Mouse (Mus musculus) induced T-regulatory cell, adult 2 months (primary cell): Measurements from ENCODE around the gene Paqr4.
"Not testable (repeated sequence)": the region's sequence is repeated elsewhere in the genome, so short reads cannot be mapped to it uniquely, and the experiment has no call there.

Experiments used
- DNase-seq: peaks from one replicate; pipeline ENCODE4 v3.0.0-alpha.2; 2012; ENCODE audit warnings: low read depth

The Paqr4 gene

GRCm38 (mm10) chr17:23740598-23741021, at the start of gene Paqr4:
Paqr4 (minus strand) TSS chr17:23740867.
- DNase-seq = no peak

DNA sequence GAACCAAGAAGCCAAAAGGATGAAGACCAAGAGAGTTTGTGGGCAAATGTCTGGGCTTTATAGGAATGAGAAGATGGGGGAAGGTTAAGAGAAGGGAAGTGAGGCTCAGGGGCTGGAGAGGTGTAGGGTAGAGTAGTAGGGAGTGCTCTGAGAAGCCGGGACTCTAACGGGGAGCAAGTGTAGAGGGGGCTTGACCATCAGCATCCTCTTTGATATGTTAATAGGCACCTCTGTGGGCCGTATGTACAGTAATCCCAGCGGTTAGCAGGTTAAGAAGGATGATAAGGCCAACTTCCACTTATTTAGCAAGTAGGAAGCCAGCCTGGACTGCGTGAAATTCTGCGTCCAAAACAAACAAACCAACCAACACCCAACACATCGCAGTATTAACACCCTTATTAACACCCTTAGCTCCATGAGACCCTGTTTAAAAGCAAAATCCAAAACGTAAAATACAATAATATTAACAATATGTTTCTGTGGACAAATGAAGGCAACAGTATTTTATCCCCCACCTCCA, 49.1 kb upstream of the Paqr4 start:
- no peak for DNase-seq

DNA sequence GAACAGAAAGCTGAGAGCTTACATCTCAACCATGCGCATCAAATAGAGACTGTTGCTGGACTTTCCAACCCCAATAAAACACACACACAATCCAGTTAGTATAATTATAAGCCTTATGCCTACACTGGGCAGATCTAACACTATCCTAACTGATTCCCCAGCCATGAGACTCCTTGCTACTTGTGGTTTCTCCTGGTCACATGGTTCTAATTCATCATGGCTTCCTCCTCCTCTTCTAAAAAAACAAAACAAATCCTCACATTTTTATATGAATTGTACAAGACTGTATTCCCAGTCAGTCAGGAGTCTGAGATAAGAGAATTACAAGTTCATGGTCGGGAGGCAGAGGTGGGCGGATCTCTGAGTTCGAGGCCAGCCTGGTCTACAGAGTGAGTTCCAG, 48.3 kb upstream of the Paqr4 start:
- DNase-seq = no peak

DNA sequence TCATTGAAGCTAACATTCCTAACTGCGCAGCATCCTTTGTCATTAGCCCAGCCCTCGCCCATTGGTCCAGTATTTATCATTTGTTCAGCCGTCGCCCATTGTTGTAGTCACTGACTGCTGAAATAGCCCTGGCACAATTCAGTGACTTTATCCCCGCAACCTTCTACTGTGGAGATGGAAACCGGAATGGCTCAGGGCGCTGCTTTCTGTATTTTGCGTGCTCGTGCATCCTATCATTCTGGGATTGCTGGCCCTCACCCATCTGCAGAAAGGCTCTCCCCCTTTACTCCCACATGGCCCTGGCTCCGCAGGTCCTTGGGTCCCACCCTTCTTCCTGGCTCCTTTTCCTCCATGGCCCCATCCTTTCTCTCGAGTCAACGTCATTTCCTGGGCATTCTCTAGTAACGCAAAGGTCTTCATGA, 45.9 kb upstream of the Paqr4 start:
- no peak for DNase-seq

DNA sequence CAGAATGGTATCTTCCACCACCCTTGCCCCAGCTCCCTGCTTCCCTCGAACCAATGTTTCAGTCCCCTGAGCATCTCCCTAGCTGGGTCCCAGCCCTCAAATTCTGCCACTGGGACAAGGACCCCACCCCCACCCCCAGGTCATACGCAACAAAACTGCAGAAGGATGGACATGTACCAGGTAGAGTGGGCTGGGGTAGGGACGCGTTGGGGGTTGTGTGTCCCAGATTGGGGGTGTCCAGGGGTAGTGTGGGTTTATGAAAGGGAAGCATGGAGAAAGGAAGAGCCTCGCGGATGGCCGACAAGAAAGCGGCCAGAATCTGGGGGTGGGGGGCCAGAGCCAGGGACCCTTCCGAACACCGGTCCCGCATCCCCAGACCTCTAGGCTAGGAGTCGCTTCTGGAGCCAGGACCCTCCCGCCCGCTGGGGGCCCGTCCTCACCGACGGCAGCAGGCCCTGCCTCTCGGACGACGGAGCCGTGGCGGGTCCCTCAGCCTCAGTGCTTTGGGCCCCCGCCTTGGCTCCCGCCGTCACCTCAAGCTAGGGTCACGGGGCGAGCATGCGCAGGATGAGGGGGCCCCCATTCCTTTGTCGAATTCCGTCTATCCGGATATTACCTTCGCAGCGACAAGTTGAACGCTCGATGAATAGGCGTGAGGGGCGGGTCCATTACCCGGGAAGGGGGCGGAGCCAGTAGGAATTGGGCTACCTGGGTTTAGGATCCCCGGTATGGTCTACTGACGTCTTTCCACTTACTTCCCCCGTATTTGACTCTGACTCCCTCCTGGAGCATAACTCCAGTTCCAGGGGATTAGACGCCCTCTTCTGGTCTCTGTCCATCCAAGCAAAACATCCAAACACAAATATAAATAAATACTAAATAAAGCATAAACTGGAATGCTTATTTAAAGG, 45.1 kb upstream of the Paqr4 start, which contains the start of gene Flywch2:
Gene Flywch2, minus strand, starts transcription at position 521 of the 911 bp plus-strand sequence.
- peak; percentile 91 for DNase-seq

DNA sequence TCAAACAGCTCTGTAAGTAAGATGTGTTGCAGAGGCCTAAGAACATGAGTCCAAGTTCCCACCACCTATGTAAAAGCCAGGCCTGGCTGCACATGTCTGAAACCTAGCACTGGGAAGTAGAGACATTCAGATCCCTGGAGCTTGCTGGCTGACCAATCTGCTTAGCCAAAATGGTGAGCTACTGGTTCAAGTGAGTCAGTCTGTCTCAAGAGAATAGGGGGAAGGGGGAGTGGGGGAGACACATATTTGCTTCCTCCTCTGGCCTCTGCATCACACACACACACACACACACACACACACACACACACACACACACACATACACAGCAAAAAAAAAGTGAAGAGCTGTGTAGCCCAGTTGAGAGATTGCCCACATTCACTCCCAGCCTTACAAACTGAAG, 42.7 kb upstream of the Paqr4 start:
- DNase-seq = no peak

DNA sequence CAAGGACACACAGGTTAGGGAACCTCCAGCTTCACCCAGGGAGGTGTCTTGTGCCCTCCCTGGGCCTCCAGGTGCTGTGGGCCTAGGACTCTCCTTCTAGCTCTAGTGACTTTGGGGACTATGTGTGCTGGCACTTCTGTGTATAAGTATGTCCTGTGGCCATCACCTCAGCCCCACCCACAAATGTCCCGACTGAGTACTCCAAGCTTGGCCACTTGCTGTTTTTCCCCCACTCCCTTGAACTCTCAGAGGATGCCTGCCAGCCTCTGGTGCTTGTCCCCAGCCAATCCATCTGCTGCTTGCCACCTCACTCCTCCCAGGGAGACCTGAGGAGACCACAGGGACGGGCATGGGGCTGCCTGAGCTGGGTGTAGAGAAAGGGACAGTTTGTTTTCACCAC, 37.8 kb upstream of the Paqr4 start:
- no peak for DNase-seq

DNA sequence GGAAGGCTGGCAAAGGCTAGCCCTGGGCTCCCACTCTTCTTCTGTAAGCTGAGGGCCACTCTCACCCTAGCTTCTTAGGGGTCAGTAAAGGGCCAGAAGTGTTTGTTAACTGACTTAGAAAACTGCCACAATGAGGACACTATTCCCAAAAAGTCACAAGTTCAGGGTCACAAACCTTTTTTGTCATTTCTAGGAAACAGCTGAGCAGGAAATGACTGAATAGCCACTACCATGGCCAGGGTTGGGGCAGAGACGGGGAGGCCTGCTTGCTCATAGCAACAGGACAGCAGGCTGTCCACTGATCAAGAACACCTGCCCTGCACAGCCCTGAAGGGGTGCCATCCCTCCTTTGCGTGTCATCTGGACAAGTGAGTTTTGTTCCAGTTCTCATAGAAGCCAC, 36.5 kb upstream of the Paqr4 start:
- DNase-seq = no peak

GRCm38 (mm10) chr17:23776216-23776615, 35.5 kb upstream of the Paqr4 start:
- no peak for DNase-seq

DNA sequence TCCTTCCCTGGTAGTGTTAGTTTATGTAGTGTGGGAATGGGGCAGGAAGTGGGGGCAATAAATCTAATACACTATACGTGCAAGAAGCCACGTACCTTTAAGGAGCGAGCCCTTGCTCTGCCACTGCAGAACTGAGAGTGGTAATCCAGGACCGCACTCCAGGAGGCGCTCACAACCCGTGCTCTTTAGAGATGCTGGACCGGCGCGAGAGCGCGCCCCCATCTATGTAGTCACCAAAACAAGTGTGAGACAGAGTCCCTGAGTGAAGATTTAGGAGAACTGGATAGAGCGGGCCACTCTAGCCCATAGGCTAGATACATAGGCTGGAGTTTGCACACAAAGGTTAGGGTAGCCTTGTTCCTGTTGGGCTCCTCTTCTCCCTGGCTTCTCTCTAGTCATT, 33.4 kb upstream of the Paqr4 start:
- DNase-seq = peak; percentile 92

GRCm38 (mm10) chr17:23773676-23774075, 33.0 kb upstream of the Paqr4 start:
- no peak for DNase-seq

DNA sequence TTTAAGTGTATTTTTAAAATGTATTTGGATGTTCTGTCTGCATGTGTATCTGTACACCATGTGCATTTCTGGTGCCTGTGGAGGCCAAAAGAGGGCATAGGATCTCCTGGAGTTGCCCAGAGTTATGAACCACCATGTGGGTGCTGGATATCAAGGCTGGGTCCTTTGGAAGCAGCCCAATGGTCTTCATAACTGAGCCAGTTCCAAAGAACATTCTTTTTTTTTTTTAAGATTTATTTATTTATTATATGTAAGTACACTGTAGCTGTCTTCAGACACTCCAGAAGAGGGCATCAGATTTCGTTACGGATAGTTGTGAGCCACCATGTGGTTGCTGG, 31.5 kb upstream of the Paqr4 start:
- not testable (repeated sequence) for DNase-seq

DNA sequence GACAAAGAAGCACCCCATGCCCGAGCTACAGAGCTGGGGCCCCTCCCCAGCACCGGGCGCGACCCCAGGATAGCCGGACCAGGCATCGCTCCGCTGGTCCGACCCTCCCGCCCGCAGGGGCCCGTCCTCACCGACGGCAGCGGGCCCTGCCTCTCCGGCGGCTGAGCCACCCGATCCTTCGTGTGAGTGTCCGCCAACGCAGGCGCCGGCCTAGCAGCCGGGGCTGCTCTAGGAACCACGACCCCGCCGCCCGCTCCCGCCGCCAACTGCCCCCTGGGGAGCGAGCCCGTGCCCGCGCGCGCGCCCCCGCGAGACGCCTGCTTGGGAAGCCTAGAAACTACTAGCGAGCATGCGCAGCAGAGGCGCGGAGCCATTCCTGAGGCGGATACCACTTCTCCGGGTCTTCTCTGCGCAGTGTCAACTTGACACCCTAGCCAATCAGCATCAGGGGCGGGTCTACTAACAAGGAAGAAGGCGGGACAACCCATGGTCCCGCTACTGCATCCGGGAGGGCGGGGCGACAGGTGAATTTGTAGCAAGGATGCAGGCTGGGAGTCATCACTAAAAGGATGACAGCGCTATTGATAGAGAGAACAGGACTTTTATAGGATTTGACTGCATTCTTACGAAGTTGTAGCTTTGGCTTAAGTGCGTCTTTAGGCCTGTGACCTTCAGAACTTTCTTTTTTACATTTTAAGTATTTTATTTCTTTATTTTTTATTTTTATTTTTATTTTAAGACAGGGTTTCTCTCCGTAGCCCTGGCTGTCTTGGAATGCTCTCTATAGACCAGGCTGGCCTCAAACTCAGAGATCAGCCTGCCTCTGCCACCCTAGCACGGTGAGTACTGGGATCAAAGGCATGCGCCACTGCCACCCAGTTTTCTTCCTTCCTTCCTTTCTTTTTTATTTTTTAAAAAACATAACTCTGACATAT, 30.9 kb upstream of the Paqr4 start, which contains the start of gene Flywch1:
Gene Flywch1, minus strand, starts transcription at position 319 of the 935 bp plus-strand sequence.
- DNase-seq = peak; percentile 99

DNA sequence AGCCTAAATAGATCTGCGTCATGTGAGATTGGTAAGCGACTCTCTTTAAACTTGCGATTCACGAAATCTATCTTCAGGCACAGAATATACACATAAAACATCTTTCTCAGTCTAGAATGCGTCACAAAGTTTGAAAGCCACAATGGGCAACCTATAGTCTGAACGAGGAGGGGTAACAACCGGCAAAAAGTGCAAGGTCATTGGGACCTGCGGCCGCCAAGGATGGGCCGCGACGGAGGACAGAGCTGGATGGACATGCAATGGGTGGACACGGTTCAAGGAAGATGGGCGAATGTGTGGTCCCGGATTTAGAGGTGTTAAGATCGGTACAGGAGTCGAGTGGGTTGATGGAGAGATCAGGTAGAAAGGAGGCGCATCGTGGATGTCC, 30.2 kb upstream of the Paqr4 start:
- DNase-seq = peak; percentile 59

DNA sequence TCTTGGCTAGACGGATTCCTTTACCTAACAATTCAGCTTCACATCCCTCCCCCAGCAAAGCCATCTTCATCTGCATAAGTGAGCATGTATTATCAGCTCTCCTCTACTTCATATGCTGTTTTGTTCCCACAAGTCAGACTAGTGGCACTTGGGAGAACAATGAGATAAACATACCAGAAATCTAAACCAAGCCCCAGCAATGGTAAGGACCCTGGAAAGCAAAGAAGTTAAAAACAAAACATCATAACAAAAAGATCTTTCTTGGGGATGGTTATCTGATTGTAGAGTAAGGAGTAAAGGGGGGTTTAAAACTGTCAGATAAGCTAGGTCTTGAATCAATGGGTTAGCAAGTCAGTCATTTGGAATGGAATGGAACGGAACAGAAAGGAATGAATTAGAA, 29.8 kb upstream of the Paqr4 start:
- DNase-seq = no peak

DNA sequence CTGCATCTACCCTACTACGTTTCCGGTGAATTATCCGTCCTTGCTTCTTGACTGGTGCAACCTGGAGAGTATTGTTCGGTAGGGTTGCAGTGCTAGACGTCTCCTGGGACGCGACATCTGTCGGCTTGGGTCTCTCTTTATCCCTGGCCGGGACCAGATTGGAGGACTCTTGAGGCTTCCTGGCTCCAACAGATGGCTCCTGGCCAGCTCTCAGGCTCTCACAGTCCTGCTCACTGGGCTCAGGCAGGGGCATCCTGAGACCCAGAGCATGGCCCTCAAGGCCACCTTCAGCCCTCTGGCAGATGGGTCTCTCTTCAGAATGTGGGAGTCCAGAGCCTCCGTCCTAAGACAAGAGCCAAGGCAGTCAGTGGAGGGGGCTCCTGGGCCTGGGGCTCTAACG, 22.3 kb upstream of the Paqr4 start:
- no peak for DNase-seq

DNA sequence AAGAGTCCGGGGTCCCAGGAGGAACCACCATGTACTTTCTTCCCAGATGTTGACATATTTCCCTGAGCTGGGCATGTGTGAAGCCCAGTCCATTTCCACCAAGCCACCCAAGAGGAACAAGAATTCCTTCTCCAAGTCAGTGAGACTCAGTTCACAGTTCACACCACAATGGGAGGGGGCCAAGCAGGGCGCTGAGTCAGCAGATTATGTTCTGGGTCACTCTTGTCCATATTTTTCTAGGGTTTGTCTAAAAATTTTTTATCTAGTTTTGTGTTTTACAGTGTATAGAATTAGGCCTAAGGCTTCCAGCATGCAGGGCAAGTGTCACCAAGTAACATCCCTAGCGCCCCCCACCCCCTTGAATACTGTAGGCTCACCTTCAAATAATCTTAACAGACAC, 20.5 kb upstream of the Paqr4 start:
- no peak for DNase-seq

GRCm38 (mm10) chr17:23760231-23760630, 19.6 kb upstream of the Paqr4 start:
- no peak for DNase-seq

DNA sequence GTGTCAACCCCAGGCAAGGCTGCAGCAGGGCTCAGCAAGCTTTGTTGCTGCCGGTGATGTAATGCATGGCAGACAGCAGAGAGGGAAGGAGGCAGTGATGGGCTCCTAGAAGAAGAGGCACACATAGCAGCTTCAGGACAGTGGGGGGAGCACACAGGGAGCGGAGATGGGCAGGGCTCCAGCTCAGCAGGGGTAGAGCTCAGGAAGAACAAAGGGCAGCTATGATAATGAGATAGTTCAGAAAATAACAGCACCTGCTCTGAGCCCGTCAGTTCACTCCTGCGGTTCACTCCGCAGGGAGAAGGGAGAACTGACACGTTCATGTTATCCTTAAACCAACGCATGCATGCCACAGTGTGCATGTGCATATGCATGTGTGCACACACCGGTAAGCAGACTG, 18.1 kb upstream of the Paqr4 start:
- no peak for DNase-seq

DNA sequence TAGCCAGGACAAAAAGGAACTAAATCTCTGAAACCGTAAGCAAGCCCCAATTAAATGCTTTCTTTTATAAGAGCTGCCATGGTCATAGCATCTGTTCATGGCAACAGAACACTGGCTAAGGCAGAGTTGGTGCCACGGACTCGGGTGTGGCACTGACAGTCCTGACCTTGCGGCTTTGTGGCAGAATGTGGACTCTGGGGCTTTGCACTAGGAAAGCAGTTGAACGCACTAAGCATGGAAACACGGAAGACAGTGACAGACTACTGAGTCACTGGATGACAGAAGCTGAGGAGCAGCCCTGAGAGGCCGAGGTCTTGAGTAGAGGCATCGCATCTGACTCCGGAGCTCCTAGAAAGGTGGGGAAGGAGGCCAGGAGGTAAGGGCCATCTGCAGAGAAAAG, 16.9 kb upstream of the Paqr4 start:
- no peak for DNase-seq

DNA sequence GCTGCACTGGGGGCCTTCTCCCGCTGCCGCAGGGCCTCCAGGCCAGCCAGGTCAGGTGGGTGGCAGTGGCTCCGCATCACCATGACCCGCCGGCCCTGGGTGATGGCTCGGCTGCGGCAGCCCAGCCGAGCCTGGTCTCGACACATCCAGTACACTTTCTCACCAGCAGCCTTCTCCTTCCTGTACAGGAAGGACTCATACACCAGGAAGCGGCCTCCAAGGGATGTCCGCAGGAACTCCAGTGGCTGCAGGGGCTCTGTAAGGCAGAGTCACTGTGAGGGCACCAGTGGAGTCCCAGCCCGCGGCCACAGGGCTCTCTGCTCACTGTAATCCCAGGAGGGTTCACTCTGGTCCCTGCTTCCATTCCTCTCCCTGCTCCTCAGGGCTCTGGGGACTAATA, 15.0 kb upstream of the Paqr4 start:
- DNase-seq = no peak

DNA sequence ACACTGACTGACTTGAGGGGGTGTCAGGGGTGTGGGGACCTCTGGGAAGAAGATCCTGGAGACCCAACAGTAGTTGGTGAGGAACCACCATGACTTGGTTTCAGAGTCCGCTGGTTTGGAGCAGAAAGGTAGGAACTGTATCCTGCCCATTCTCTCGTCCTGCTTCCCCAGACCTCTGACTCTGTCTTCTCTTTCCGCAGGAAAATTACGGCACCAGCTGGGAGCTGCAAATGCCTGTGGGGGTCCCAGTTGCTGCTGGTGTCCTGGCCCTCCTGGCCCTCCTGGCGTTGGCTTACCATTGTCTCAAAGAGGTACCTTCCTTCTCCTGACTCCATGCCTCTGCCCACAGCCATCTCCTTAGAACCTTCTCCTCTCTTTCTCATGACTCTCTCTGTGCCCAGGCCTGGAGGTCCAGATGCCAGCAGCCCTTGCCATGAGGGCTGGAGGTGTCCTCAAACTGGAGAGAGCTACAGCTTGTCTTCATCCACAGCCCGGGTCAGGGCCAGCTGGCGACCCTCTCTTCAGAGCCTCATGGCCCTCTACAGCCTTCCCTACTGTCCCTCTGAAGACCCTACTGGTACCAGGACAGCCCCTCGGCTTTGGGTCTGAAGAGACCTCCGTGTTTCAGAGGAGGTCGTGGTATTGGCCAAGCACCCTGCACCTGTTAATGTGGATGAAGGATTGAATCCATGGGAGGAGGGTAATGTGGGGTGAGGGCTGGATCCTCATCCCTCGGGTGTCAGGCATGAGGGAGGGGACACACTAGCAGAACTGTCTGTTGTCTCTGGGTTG, 8.9 kb upstream of the Paqr4 start:
- DNase-seq = no peak
